Mouse (Mus musculus) layer of hippocampus, postnatal 25 days (tissue): Measurements from ENCODE around the gene Rbm18. TPM values are rescaled to one million over a fixed set of nuclear protein-coding genes. Genes with fewer than 3 reads are reported as not detected.
A peak's percentile ranks its signal among the peaks of the same experiment; 100 is the strongest.
"Not testable (repeated sequence)": the region's sequence is repeated elsewhere in the genome, so short reads cannot be mapped to it uniquely, and the experiment has no call there.

Experiments
- DNase-seq, 2 experiments: peaks; one replicate each; pipeline ENCODE4 v3.0.0; 2022; ENCODE audit warnings: mixed read lengths in 2 of 2, low spot score in 1 of 2; ENCODE audit errors: extremely low spot score in 1 of 2
- total RNA-seq, 2 experiments: library from RNA; stranded (reverse); gene quantifications; 2 replicates each; pipeline ENCODE4 v1.2.3; 2021

Rbm18 gene
- total RNA-seq, result 10 to 100 TPM; 48.1 to 51.6 TPM

GRCm38 (mm10) chr2:36136300-36136941 is at the start of gene Rbm18, which contains the start of gene Mrrf:
TSS of gene Rbm18 (minus strand) at chr2:36136773.
TSS of gene Mrrf (plus strand) at chr2:36136389.
- peak; percentile 91 to 99 for DNase-seq

DNA sequence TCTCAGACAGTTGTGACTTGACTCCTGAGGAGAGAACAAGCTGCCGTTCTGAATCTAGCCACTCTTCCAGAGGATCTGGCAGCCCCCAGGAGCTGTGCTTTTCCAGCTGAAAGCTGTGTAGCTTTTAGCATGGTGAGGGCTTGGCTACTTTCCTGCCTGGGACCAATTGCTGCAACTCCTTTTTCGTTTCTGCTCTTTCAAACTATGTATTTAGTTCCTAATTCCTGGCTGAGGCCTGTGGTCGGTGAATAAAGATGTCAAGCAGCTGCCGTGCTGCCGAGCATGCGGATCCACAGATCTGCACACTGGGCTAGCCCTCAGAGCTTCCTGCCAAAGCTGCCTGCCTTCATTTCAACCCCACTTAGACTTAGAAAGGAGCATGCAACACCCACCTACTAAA is 48.3 kb upstream of the Rbm18 start:
- DNase-seq, result no peak

DNA sequence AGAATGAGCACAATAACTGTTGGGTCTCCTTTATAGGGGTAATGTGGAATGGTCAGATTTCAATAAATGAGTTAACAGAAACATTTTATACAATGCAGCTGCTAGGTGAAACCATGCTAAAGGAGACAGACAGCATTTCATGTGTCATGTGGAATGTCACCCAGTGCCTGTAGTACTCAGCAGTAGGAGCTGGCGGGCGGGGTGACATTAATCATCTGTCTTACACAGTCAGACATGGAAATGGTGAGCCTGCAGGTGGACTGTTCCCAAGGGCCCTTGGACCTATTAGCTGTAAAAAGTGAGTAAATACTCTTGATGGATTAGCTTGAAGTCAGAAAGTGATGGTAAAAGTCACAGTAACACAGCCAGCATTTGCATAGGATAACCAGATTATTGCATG is 47.6 kb upstream of the Rbm18 start:
- no peak for DNase-seq

DNA sequence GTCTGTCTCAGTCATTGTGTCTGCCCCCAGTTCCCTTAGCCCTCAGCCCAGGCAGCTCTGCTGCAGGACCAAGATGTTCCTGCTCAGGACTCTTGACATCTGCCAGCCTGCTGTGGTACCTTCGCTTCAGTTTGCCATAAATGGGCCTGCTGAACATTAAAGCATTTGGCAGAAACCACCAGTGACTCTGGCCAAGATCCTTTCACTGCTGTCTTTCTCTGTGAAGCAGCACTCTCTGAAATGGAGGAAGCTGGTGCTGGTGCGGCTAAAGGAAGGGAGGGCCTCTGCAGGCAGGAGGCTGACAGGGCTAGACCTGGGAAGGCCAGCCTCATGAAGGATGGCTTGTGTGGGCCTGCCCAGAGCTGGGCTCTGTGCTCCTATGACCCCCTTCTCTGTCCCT is 46.7 kb upstream of the Rbm18 start:
- no peak for DNase-seq

- not testable (repeated sequence) for DNase-seq
Measured at GRCm38 (mm10) chr2:36181587-36182368, 45.2 kb upstream of the Rbm18 start.

GRCm38 (mm10) chr2:36179487-36179886 is 42.9 kb upstream of the Rbm18 start:
- no peak for DNase-seq

DNA sequence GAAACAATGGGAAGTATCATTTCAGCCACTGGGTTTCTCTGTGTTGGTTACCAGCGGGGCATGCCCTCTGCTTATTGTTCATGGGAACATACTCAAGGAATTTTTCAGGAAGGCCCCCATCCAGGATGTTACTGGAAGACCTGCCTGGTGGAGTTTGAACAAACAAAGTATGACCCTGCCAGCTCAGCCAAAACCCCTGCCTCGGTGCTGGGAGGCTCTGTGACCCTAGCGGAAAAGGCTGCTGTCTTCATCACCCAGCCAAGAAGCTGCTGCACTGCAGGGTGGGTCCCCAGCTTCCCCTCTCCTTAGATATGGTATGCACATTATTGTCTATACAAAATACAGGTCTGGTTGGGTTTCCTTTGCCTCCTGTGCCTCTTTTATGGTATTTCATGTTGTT is 36.0 kb upstream of the Rbm18 start:
- no peak for DNase-seq

DNA sequence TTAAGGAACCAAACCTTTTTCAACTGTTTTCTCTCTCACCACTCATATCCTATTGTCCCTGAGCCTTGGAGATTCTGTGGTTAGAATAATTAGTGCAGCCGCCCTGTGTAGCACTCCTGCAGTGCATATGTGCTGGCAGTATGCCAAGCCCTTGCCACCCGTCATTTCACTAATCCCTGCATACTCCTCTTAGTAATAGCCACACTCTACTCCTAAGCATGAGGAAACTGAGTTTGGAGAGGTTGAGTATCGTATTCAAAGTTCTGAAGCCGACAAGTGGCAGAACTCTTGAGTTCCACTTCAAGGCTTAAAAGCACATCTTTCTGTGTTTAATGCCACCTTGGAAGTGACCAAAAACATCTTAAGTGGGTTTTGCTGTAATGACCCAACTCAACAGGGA is 35.6 kb upstream of the Rbm18 start:
- DNase-seq, result no peak

DNA sequence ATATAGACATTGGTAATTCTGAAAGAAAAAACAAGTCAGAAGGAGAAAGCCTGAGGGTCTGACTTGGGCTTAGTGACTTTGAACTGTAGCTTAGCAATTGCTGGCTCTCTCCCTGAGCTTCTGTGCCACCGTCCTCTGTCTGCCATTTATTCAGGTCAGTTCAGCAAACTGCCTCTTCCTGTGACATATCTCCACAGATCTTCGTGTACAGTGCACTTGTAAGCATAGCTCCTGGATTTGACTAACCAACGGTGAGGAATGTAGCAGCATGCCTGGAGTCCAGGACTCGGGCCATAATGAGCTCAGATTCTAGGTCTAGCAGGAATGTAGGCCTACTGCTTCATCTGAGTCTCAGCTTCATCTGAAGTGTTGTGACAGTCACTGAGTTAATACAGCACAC is 32.6 kb upstream of the Rbm18 start:
- DNase-seq, result no peak

DNA sequence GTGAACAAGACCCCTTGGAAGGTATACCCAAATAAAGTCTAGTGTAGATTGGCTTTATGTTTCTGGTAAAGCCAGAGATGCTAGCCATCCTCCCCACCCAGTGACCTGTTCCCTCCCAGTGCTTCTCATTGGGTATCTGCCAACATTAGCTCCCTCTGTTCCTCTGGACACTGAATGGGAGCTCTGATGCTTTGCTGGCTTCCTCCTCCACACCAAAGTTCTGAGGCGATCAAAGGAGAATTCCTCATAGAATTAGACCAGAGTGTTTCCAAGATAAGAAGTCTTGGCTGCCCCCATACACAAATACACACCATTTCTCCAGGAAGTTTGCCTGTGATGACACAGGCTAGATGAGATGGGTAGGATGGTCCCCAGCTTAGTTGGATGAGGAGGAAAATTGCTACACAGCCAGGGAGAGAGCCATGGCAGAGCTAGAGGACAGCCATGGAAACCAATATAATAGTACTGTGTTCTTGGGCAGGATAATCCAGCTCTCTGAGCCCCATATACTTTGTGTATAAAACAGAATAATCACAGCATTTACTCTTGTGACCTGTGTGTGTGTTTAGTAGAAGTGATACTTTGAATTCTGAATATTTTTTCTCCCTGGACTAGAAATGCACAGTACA is 31.5 kb upstream of the Rbm18 start:
- DNase-seq, result no peak

DNA sequence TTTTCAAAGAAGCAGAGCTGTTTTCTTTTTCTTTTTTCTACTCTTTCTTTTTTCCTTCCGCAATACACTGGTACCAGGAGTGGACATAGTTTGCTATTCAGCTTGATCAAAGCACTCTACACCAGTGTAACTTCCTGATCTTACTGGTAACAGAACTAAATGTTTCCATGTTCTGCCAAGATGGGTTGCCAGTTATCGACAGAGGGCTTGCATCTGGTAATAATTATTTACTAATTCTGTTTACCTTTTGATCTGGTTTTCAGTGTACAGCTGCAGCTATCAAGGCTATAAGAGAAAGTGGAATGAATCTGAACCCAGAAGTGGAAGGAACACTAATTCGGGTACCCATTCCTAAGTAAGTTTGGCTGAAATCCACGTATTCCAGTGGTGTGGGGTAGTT is 22.8 kb upstream of the Rbm18 start:
- DNase-seq, result no peak

GRCm38 (mm10) chr2:36157461-36157860 is 20.9 kb upstream of the Rbm18 start:
- DNase-seq, result no peak

DNA sequence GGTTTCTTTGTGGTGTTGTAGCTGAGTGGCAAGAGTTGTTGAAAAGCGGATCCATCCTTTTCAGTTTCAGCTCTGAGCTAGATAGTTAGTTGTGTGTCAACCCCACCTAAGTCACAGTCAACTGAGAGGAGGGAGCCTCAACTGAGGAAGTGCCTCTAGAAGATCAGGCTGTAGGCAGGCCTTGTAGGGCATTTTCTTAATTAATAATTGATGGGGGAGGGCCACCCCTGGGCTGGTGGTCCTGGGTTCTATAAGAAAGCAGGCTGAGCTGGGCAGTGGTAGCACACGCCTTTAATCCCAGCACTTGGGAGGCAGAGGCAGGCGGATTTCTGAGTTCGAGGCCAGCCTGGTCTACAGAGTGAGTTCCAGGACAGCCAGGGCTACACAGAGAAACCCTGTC is 15.8 kb upstream of the Rbm18 start:
- not testable (repeated sequence) for DNase-seq

DNA sequence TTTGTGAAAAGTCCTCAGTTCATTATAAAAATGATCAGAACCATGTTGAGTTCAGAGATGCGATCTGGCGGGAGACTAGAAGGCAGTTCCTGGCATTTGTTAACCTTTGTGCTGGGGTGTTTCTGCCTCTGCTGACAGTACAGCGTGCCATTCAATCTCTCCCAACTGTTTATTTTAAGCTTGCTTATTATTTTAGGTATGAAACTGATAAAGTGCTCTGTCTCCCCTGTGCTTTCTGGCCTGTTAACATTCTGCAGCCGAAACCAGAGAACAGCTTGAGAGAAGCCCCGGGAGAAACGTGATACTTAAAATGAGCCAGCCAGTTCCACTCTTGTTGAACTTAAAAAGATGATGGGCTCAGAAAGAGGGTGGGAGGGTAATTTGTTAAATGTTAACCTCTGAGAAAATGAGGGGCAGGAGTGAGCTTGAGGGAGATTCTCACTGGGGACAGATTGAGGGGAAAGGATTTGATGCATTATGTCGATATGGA is 12.3 kb upstream of the Rbm18 start:
- DNase-seq, result no peak

GRCm38 (mm10) chr2:36139096-36139495 is 2.5 kb upstream of the Rbm18 start:
- DNase-seq, result no peak

DNA sequence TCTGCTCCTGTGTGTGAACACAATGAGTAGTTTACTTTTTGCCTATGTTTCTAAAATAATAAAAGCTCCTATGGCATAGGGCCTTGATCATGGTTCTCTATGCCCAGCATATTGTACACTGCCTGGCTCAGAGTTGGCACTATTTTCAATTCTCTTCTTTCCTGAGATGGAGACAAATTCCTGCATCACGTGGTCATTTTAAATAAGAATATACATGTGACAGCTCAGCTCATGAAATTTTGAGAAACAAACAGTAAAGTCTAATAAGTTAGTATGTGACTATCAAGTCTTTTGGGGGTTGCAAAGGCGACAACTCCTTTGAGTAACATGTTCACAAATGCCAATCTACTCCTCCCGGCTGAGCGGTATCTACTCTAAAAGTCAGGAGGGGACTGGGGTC is 686 bp downstream of the Rbm18 start:
- no peak for DNase-seq

- DNase-seq, result no peak
Measured at GRCm38 (mm10) chr2:36129051-36129450, 7.5 kb downstream of the Rbm18 start.

DNA sequence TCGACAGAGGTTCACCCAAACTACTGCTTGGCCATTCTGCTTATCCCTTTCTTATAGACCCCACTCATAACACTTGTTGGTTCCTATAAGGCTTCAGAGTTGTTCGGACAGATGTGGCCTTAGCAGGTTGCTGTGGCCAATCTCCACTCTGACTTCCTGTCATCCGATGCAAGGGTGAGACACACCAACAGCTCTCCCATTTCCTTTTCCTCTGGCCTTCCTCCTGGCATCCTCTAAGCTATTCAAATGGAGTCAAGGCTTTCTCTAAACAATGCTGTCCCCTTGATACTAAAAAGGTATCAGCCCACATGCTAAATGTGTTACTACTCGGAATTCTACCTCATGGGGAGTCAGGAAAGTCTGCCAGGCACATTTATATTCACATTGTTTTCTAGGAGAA is 8.6 kb downstream of the Rbm18 start:
- DNase-seq, result no peak

DNA sequence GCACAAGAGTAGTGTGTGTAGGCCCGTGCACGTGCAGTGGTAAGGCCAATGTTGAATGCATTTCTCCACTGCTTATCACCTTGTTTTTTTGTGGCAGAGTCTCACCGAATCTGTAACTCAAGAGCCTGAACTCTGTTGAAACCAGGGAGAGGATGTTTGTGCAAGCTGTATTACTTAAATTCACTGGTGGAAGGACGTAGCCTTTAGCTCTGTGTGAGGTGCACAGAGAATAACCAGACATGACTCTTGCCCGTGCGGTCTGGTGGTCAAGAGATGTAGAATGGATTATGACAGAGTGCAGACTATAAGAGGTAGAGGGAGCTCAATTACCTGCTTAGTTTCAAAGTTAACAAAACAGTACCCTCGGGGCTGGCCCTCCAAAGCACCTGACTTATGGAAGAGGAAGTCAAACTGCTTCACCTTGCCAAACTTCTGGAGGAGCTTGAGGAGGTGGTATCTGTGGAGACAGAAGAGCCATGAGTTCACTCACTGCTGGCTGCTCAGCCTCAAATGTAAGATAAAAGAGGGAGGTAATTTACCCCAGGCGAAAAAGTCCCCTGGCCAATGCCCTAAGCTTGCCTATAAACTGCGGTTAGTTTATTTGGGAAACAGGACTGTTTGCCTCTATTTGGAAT is 9.7 kb downstream of the Rbm18 start:
- no peak for DNase-seq

GRCm38 (mm10) chr2:36112632-36113031 is 23.9 kb downstream of the Rbm18 start:
- no peak for DNase-seq

DNA sequence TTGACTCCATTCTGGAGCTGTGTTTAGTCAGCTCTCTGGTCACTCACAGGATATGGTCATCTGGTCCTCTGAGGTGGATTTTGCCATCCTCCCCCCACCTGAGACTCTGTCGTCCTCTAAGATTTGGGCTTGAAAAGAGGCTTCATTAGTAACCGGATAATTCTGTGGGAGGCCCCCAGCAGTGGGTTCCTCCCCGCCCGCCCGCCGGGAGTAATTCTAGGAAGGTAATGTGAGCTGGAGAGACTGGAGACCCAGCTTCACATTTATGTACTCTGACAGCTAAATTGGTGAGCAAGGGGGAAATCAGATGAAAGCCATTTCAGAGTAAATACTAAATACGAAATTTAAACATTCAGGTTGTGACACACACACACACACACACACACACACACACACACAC is 28.0 kb downstream of the Rbm18 start:
- no peak for DNase-seq
